Mouse (Mus musculus): ENCODE data around the gene Reep3. TPM values are rescaled to one million over a fixed set of nuclear protein-coding genes. Genes with fewer than 3 reads are reported as not detected.

Reep3 gene
- total RNA-seq (2021): 10 to 100 TPM; 10.0 to 10.2 TPM
- long read RNA-seq, experiment 1, full-length matches to known transcripts: 1 of 12 reads
- long read RNA-seq, experiment 1, partial matches to known transcripts: 0 of 12 reads
- long read RNA-seq, experiment 1, other reads (novel, unspliced or antisense): 11 of 12 reads
- long read RNA-seq, experiment 2, full-length matches to known transcripts: 1 of 7 reads
- long read RNA-seq, experiment 2, partial matches to known transcripts: 0 of 7 reads
- long read RNA-seq, experiment 2, other reads (novel, unspliced or antisense): 6 of 7 reads

- DNase-seq: peak; percentile 58 to 76
These were observed at the start of gene Reep3 for GRCm38 (mm10) chr10:67096621-67097436. Gene Reep3, minus strand, starts transcription at chr10:67096945.

GRCm38 (mm10) chr10:67145623-67146022 is 48.9 kb upstream of the Reep3 start:
- intact Hi-C loops (cut with DNase I): no loop called here
- DNase-seq: no peak

More at GRCm38 (mm10) chr10:67096621-67097436, at the start of gene Reep3:
- intact Hi-C loops (cut with DNase I): loop anchor here (5.0 kb wide), 1 partner anchor 45 kb away; no protein-coding TSS in a partner anchor

- DNase-seq: no peak
- intact Hi-C loops (cut with DNase I): no loop called here
These were observed 47.5 kb upstream of the Reep3 start for GRCm38 (mm10) chr10:67144269-67144668.

- intact Hi-C loops (cut with DNase I): no loop called here
- no peak for DNase-seq
These were observed 46.9 kb upstream of the Reep3 start for GRCm38 (mm10) chr10:67143661-67144060.

GRCm38 (mm10) chr10:67137437-67137836 is 40.7 kb upstream of the Reep3 start:
- intact Hi-C loops (cut with DNase I): no loop called here
- no peak for DNase-seq

GRCm38 (mm10) chr10:67134322-67134721 is 37.6 kb upstream of the Reep3 start:
- intact Hi-C loops (cut with DNase I): no loop called here
- no peak for DNase-seq

- DNase-seq: no peak
- intact Hi-C loops (cut with DNase I): no loop called here
These were observed 35.0 kb upstream of the Reep3 start for GRCm38 (mm10) chr10:67131709-67132108.

GRCm38 (mm10) chr10:67129531-67129930 is 32.8 kb upstream of the Reep3 start:
- no peak for DNase-seq
- intact Hi-C loops (cut with DNase I): loop anchor here (5.0 kb wide), 1 partner anchor 58 kb away; no protein-coding TSS in a partner anchor

GRCm38 (mm10) chr10:67126859-67127758 is 30.4 kb upstream of the Reep3 start:
- no peak for DNase-seq
- intact Hi-C loops (cut with DNase I): loop anchor here (5.0 kb wide), 1 partner anchor 60 kb away; no protein-coding TSS in a partner anchor

- peak; percentile 33 to 40 for DNase-seq
- intact Hi-C loops (cut with DNase I): loop anchor here (5.0 kb wide), 1 partner anchor 61 kb away; no protein-coding TSS in a partner anchor
These were observed 29.5 kb upstream of the Reep3 start for GRCm38 (mm10) chr10:67126061-67126858.

- intact Hi-C loops (cut with DNase I): no loop called here
These were observed 27.4 kb upstream of the Reep3 start for GRCm38 (mm10) chr10:67124156-67124555.

GRCm38 (mm10) chr10:67123756-67124155 is 27.0 kb upstream of the Reep3 start:
- DNase-seq: no peak

More at GRCm38 (mm10) chr10:67124156-67124555, 27.4 kb upstream of the Reep3 start:
- no peak for DNase-seq

GRCm38 (mm10) chr10:67120640-67121039 is 23.9 kb upstream of the Reep3 start:
- DNase-seq: no peak
- intact Hi-C loops (cut with DNase I): no loop called here

More at GRCm38 (mm10) chr10:67123756-67124155, 27.0 kb upstream of the Reep3 start:
- intact Hi-C loops (cut with DNase I): no loop called here

- DNase-seq: no peak
- intact Hi-C loops (cut with DNase I): no loop called here
These were observed 23.4 kb upstream of the Reep3 start for GRCm38 (mm10) chr10:67120180-67120579.

- intact Hi-C loops (cut with DNase I): no loop called here
- DNase-seq: no peak
These were observed 22.5 kb upstream of the Reep3 start for GRCm38 (mm10) chr10:67119291-67119690.

GRCm38 (mm10) chr10:67116251-67116650 is 19.5 kb upstream of the Reep3 start:
- intact Hi-C loops (cut with DNase I): no loop called here
- no peak for DNase-seq

GRCm38 (mm10) chr10:67115666-67116091 is 18.9 kb upstream of the Reep3 start:
- intact Hi-C loops (cut with DNase I): no loop called here
- peak in 1 of 2 experiments; percentile 35 for DNase-seq

- intact Hi-C loops (cut with DNase I): no loop called here
- no peak for DNase-seq
These were observed 18.4 kb upstream of the Reep3 start for GRCm38 (mm10) chr10:67115115-67115514.

- intact Hi-C loops (cut with DNase I): no loop called here
- DNase-seq: no peak
These were observed 17.1 kb upstream of the Reep3 start for GRCm38 (mm10) chr10:67113833-67114232.

All from gastrocnemius, postnatal 36 days (tissue).